Mouse (Mus musculus): ENCODE data around the gene Kdelc1. TPM values are rescaled to one million over a fixed set of nuclear protein-coding genes. Genes with fewer than 3 reads are reported as not detected.

Gene Kdelc1
- polyA plus RNA-seq (2017; shearing (Covaris generic)), result 10 to 100 TPM; 15.7 to 22.5 (median 16.8) TPM

GRCm38 (mm10) chr1:44118239-44119054 is at the start of gene Kdelc1, which contains the start of gene Bivm:
TSS of gene Kdelc1 (minus strand) at chr1:44118808.
TSS of gene Bivm (plus strand) at chr1:44118957.
- peak; percentile 83 for ATAC-seq

GRCm38 (mm10) chr1:44167859-44168383 is 49.3 kb upstream of the Kdelc1 start:
- no peak for ATAC-seq

GRCm38 (mm10) chr1:44162389-44162788 is 43.8 kb upstream of the Kdelc1 start:
- no peak for ATAC-seq

GRCm38 (mm10) chr1:44161818-44162217 is 43.2 kb upstream of the Kdelc1 start:
- ATAC-seq, result no peak

- ATAC-seq, result no peak
Measured at GRCm38 (mm10) chr1:44158317-44158716, 39.7 kb upstream of the Kdelc1 start.

GRCm38 (mm10) chr1:44155287-44155686 is 36.7 kb upstream of the Kdelc1 start:
- ATAC-seq, result peak; percentile 72

- ATAC-seq, result no peak
Measured at GRCm38 (mm10) chr1:44148706-44149105, 30.1 kb upstream of the Kdelc1 start.

- ATAC-seq, result peak; percentile 99
Measured at GRCm38 (mm10) chr1:44147563-44148381, 29.2 kb upstream of the Kdelc1 start, which contains the start of gene Ercc5. TSS of gene Ercc5 (plus strand) at chr1:44147744.

GRCm38 (mm10) chr1:44142747-44143146 is 24.1 kb upstream of the Kdelc1 start:
- no peak for ATAC-seq

- ATAC-seq, result no peak
Measured at GRCm38 (mm10) chr1:44140232-44140631, 21.6 kb upstream of the Kdelc1 start.

- no peak for ATAC-seq
Measured at GRCm38 (mm10) chr1:44129929-44130581, 11.4 kb upstream of the Kdelc1 start.

GRCm38 (mm10) chr1:44125590-44125989 is 7.0 kb upstream of the Kdelc1 start:
- no peak for ATAC-seq

- ATAC-seq, result peak; percentile 72
Measured at GRCm38 (mm10) chr1:44122256-44122655, 3.6 kb upstream of the Kdelc1 start.

GRCm38 (mm10) chr1:44120074-44120406 is 1.4 kb upstream of the Kdelc1 start:
- no peak for ATAC-seq

GRCm38 (mm10) chr1:44119201-44120073 is 829 bp upstream of the Kdelc1 start:
- peak; percentile 32 for ATAC-seq

GRCm38 (mm10) chr1:44117571-44117970 is 1.0 kb downstream of the Kdelc1 start:
- no peak for ATAC-seq

GRCm38 (mm10) chr1:44102939-44103338 is 15.7 kb downstream of the Kdelc1 start:
- no peak for ATAC-seq

- peak; percentile 91 for ATAC-seq
Measured at GRCm38 (mm10) chr1:44102259-44102717, 16.3 kb downstream of the Kdelc1 start, which contains the start of gene Tex30. TSS of gene Tex30 (minus strand) at chr1:44102441.

- ATAC-seq, result peak; percentile 63
Measured at GRCm38 (mm10) chr1:44101448-44102225, 17.0 kb downstream of the Kdelc1 start.

GRCm38 (mm10) chr1:44064625-44065024 is 54.0 kb downstream of the Kdelc1 start:
- peak; percentile 86 for ATAC-seq

GRCm38 (mm10) chr1:44063439-44063838 is 55.2 kb downstream of the Kdelc1 start:
- no peak for ATAC-seq

Data from inflammation-experienced regulatory T-cells, adult 6 months (primary cell).